Mouse (Mus musculus) forebrain, embryonic 12.5 days (tissue): ENCODE data around the gene Slc25a47. TPM values are rescaled to one million over a fixed set of nuclear protein-coding genes. Genes with fewer than 3 reads are reported as not detected.

Experiments used
- ATAC-seq: fragments of 200-750 bp; cut with Nextera tagmentation; 2 replicates; pipeline ENCODE4 v1.8.0; 2017; ENCODE audit warnings: moderate TSS enrichment; ENCODE audit not compliant: low FRiP score
- H3K27ac ChIP-seq: fragments of 300-500 bp; sonication (generic); 2 replicates; pipeline ENCODE4 v1.5.1; 2016; ENCODE audit warnings: mild to moderate bottlenecking
- H3K27me3 ChIP-seq: fragments of 300-500 bp; sonication (generic); 2 replicates; pipeline ENCODE4 v1.6.1; 2016; ENCODE audit warnings: mild to moderate bottlenecking
- H3K36me3 ChIP-seq: fragments of 300-500 bp; sonication (generic); replicated peaks from 2 replicates; pipeline ENCODE4 v1.6.1; 2016; ENCODE audit warnings: mild to moderate bottlenecking
- H3K4me1 ChIP-seq: fragments of 300-500 bp; sonication (generic); 2 replicates; pipeline ENCODE4 v1.6.1; 2016
- H3K4me2 ChIP-seq: fragments of 300-500 bp; sonication (generic); 2 replicates; pipeline ENCODE4 v1.6.1; 2016; ENCODE audit warnings: mild to moderate bottlenecking, moderate library complexity
- H3K4me3 ChIP-seq: fragments of 300-500 bp; sonication (generic); replicated peaks from 2 replicates; pipeline ENCODE4 v1.5.1; 2016; ENCODE audit warnings: mild to moderate bottlenecking
- H3K9ac ChIP-seq: fragments of 300-500 bp; sonication (generic); 2 replicates; pipeline ENCODE4 v1.6.1; 2016; ENCODE audit warnings: mild to moderate bottlenecking
- H3K9me3 ChIP-seq: fragments of 300-500 bp; sonication (generic); 2 replicates; pipeline ENCODE4 v1.6.1; 2016
- WGBS: fragments of 180-500 bp; shearing (Covaris S2); methylation state at CpG from one replicate; pipeline ENCODE4 v1.1.7; 2016; 5-methylcytosine and 5-hydroxymethylcytosine counted together
- microRNA counts: library from miRNA; unstranded; fragments of <30 nt; microRNA quantifications from one replicate; lab custom pipeline; 2017
- microRNA-seq: library from miRNA; unstranded; fragments of <30 nt; microRNA quantifications from one replicate; pipeline ENCODE4, GENCODE M21; 2017
- polyA plus RNA-seq: library from polyadenylated mRNA; unstranded; fragments of >200 nt; fragmentation: Nextera tagmentation; extraction: Ambion mirVana; gene quantifications from 2 replicates; pipeline ENCODE4 v1.2.1, GENCODE M21; 2016

The Slc25a47 gene
- polyA plus RNA-seq, 1 experiment from 2014 or later: 11.7 TPM

- WGBS: 72% methylated on average over 8 of the region's 8 CpGs
- no peaks in the 10 kb centered on the region for H3K9me3 ChIP-seq
- no peak overlapping the region for H3K9ac ChIP-seq
- H3K27me3 ChIP-seq: no peaks in the 10 kb centered on the region
- H3K36me3 ChIP-seq: 0 out of 2 replicates have a peak, but pooled peaks cover 3% of the 10 kb centered on the region
- no peak overlapping the region for H3K4me2 ChIP-seq
- 0 out of 2 replicates have a peak, but pooled peaks have one; percentile 56 for ATAC-seq
- H3K4me3 ChIP-seq: no peak overlapping the region
- H3K27ac ChIP-seq: no peak overlapping the region
- peaks cover 40% of the 10 kb centered on the region for H3K4me1 ChIP-seq
Measured at GRCm38 (mm10) chr12:108903600-108904275, 67.9 kb downstream of the Slc25a47 start.

GRCm38 (mm10) chr12:108904276-108904653 lies 68.4 kb downstream of the Slc25a47 start:
- 0 out of 2 replicates have a peak, but pooled peaks cover under 1% of the 10 kb centered on the region for H3K36me3 ChIP-seq
- 43% methylated on average over 8 of the region's 8 CpGs for WGBS
- H3K27me3 ChIP-seq: no peaks in the 10 kb centered on the region
- H3K27ac ChIP-seq: no peak overlapping the region
- peaks cover 44% of the 10 kb centered on the region for H3K4me1 ChIP-seq
- H3K9ac ChIP-seq: no peak overlapping the region
- no peak overlapping the region for H3K4me3 ChIP-seq
- no peak for ATAC-seq
- H3K4me2 ChIP-seq: no peak overlapping the region
- no peaks in the 10 kb centered on the region for H3K9me3 ChIP-seq

GRCm38 (mm10) chr12:108905620-108906302 lies 69.9 kb downstream of the Slc25a47 start:
- Histone ChIP-seq H3K9ac (0 out of 2 replicates have a peak overlapping the region, but pooled peaks have one; percentile 8), H3K9me3 (no peaks in the 10 kb centered on the region), H3K36me3 (no peaks in the 10 kb centered on the region), H3K4me2 (no peak overlapping the region), H3K4me3 (no peak overlapping the region), H3K27ac (peak overlapping the region; percentile 76), H3K27me3 (no peaks in the 10 kb centered on the region), H3K4me1 (peaks cover 56% of the 10 kb centered on the region)
- 30% methylated on average over 14 of the region's 14 CpGs for WGBS
- ATAC-seq: peak; percentile 24; the same call in 1 of the 2 replicates

GRCm38 (mm10) chr12:108906398-108906797 lies 70.6 kb downstream of the Slc25a47 start:
- H3K9ac ChIP-seq: no peak overlapping the region
- no peak overlapping the region; the same call in 1 of the 2 replicates for H3K4me2 ChIP-seq
- peaks cover 3% of the 10 kb centered on the region; the same call in 1 of the 2 replicates for H3K27me3 ChIP-seq
- no peak for ATAC-seq
- no peaks in the 10 kb centered on the region for H3K36me3 ChIP-seq
- 56% methylated on average over 12 of the region's 12 CpGs for whole genome bisulfite sequencing
- peak overlapping the region; percentile 65 for H3K27ac ChIP-seq
- no peak overlapping the region for H3K4me3 ChIP-seq
- H3K4me1 ChIP-seq: peaks cover 63% of the 10 kb centered on the region
- no peaks in the 10 kb centered on the region for H3K9me3 ChIP-seq

MicroRNA genes within 50 kb of the gene (microRNA counts, 519-probe panel; counts per million panel counts)
- not detected for microRNA mmu-miR-345-3p (lab: Ali Mortazavi, UCI)
- microRNA mmu-miR-345-5p (lab: Ali Mortazavi, UCI): 3,577 counts per million, percentile 36 among the panel's probes with 10 or more counts

Small RNAs within 50 kb of the gene (microRNA-seq; reads per million reads assigned to microRNA genes)
- gene Mir345: 181 reads per million, percentile 56 among the genes with 10 or more reads in this experiment

Other genes with a start within 250 kb of the Slc25a47 start
- gene Degs2, start 133.7 kb upstream of the Slc25a47 start, polyA plus RNA-seq: 2.3 and 2.4 TPM in 2 replicates
- gene Yy1, start 43.1 kb upstream of the Slc25a47 start, polyA plus RNA-seq: 19.5 and 21.5 TPM in 2 replicates
- 15.8 and 17.0 TPM in 2 replicates for gene Slc25a29, start 163 bp upstream of the Slc25a47 start, polyA plus RNA-seq
- gene Wdr25, start 57.6 kb downstream of the Slc25a47 start, polyA plus RNA-seq: 7.2 and 7.6 TPM in 2 replicates
- 126 and 130 TPM in 2 replicates for gene Wars, start 58.1 kb downstream of the Slc25a47 start, polyA plus RNA-seq
- gene Begain, start 232.2 kb downstream of the Slc25a47 start, polyA plus RNA-seq: 10.9 and 11.1 TPM in 2 replicates